Mouse (Mus musculus): Measurements from ENCODE around the gene Krt20. TPM values are rescaled to one million over a fixed set of nuclear protein-coding genes. Genes with fewer than 3 reads are reported as not detected.

The Krt20 gene
- polyA plus RNA-seq, 1 experiment from 2014 or later = 17.1 TPM

- H3K27me3 ChIP-seq (replicated peaks; ENCODE audit: control insufficient read depth, insufficient read depth, low read length) = no peaks in the 10 kb centered on the region
- H3K9ac ChIP-seq (ENCODE audit: low read length) = no peak overlapping the region
- no peaks in the 10 kb centered on the region for H3K9me3 ChIP-seq (ENCODE audit: control insufficient read depth, low read length)
- no peak overlapping the region for H3K4me3 ChIP-seq (ENCODE audit: low read depth, low read length)
- no peak overlapping the region for H3K4me2 ChIP-seq (ENCODE audit: low read length)
- H3K4me1 ChIP-seq (replicated peaks; ENCODE audit: control insufficient read depth, insufficient read depth, low read length) = no peaks in the 10 kb centered on the region
- ATAC-seq (replicated peaks; ENCODE audit: low FRiP score, low TSS enrichment, low read depth) = no peak
- 63% methylated on average over 12 of the region's 12 CpGs for WGBS
- no peak overlapping the region for H3K27ac ChIP-seq (ENCODE audit: low read depth)
- H3K36me3 ChIP-seq (ENCODE audit: control insufficient read depth, insufficient read depth, low read length) = no peaks in the 10 kb centered on the region
- no peak for DNase-seq (ENCODE audit: low spot score)
These were observed 7.3 kb downstream of the Krt20 start for GRCm38 (mm10) chr11:99430670-99431069.

- no peak within 1 kb of the TSS for H3K4me2 ChIP-seq (ENCODE audit: low read length)
- no peaks in the 10 kb centered on the region for H3K4me1 ChIP-seq (replicated peaks; ENCODE audit: control insufficient read depth, insufficient read depth, low read length)
- H3K27me3 ChIP-seq (replicated peaks; ENCODE audit: control insufficient read depth, insufficient read depth, low read length) = no peaks in the 10 kb centered on the region
- no peak within 1 kb of the TSS for H3K4me3 ChIP-seq (ENCODE audit: low read depth, low read length)
- H3K9ac ChIP-seq (ENCODE audit: low read length) = no peak within 1 kb of the TSS
- no peaks in the 10 kb centered on the region for H3K36me3 ChIP-seq (ENCODE audit: control insufficient read depth, insufficient read depth, low read length)
- H3K9me3 ChIP-seq (ENCODE audit: control insufficient read depth, low read length) = no peaks in the 10 kb centered on the region
- ATAC-seq (replicated peaks; ENCODE audit: low FRiP score, low TSS enrichment, low read depth) (no peak), DNase-seq (ENCODE audit: low spot score) (no peak)
- 85% methylated on average over 10 of the region's 10 CpGs for WGBS
- no peak within 1 kb of the TSS for H3K27ac ChIP-seq (ENCODE audit: low read depth)
These were observed 15.8 kb downstream of the Krt20 start, which contains the start of gene Krt12 for GRCm38 (mm10) chr11:99422159-99422558. Gene Krt12 (minus strand): TSS chr11:99422259.

GRCm38 (mm10) chr11:99420586-99420985, 17.4 kb downstream of the Krt20 start:
- Histone ChIP-seq H3K36me3 (ENCODE audit: control insufficient read depth, insufficient read depth, low read length) (no peaks in the 10 kb centered on the region), H3K4me1 (replicated peaks; ENCODE audit: control insufficient read depth, insufficient read depth, low read length) (no peaks in the 10 kb centered on the region), H3K4me2 (ENCODE audit: low read length) (no peak overlapping the region), H3K4me3 (ENCODE audit: low read depth, low read length) (no peak overlapping the region), H3K27me3 (replicated peaks; ENCODE audit: control insufficient read depth, insufficient read depth, low read length) (no peaks in the 10 kb centered on the region), H3K27ac (ENCODE audit: low read depth) (no peak overlapping the region), H3K9ac (ENCODE audit: low read length) (no peak overlapping the region), H3K9me3 (ENCODE audit: control insufficient read depth, low read length) (no peaks in the 10 kb centered on the region)
- DNase-seq (ENCODE audit: low spot score) (no peak), ATAC-seq (replicated peaks; ENCODE audit: low FRiP score, low TSS enrichment, low read depth) (no peak)
- 37% methylated on average over 10 of the region's 10 CpGs for WGBS

GRCm38 (mm10) chr11:99417819-99418218, 20.1 kb downstream of the Krt20 start:
- H3K27me3 ChIP-seq (replicated peaks; ENCODE audit: control insufficient read depth, insufficient read depth, low read length) = no peaks in the 10 kb centered on the region
- no peaks in the 10 kb centered on the region for H3K4me1 ChIP-seq (replicated peaks; ENCODE audit: control insufficient read depth, insufficient read depth, low read length)
- H3K27ac ChIP-seq (ENCODE audit: low read depth) = no peak overlapping the region
- DNase-seq (ENCODE audit: low spot score) (no peak), ATAC-seq (replicated peaks; ENCODE audit: low FRiP score, low TSS enrichment, low read depth) (no peak)
- no peaks in the 10 kb centered on the region for H3K36me3 ChIP-seq (ENCODE audit: control insufficient read depth, insufficient read depth, low read length)
- H3K9me3 ChIP-seq (ENCODE audit: control insufficient read depth, low read length) = no peaks in the 10 kb centered on the region
- no peak overlapping the region for H3K9ac ChIP-seq (ENCODE audit: low read length)
- 67% methylated on average over 16 of the region's 16 CpGs for WGBS
- H3K4me3 ChIP-seq (ENCODE audit: low read depth, low read length) = no peak overlapping the region
- no peak overlapping the region for H3K4me2 ChIP-seq (ENCODE audit: low read length)

GRCm38 (mm10) chr11:99416902-99417301, 21.0 kb downstream of the Krt20 start:
- no peak for DNase-seq (ENCODE audit: low spot score)
- H3K27me3 ChIP-seq (replicated peaks; ENCODE audit: control insufficient read depth, insufficient read depth, low read length) = no peaks in the 10 kb centered on the region
- 90% methylated on average over 13 of the region's 13 CpGs for WGBS
- no peaks in the 10 kb centered on the region for H3K4me1 ChIP-seq (replicated peaks; ENCODE audit: control insufficient read depth, insufficient read depth, low read length)
- no peak overlapping the region for H3K4me3 ChIP-seq (ENCODE audit: low read depth, low read length)
- H3K36me3 ChIP-seq (ENCODE audit: control insufficient read depth, insufficient read depth, low read length) = no peaks in the 10 kb centered on the region
- H3K27ac ChIP-seq (ENCODE audit: low read depth) = no peak overlapping the region
- H3K4me2 ChIP-seq (ENCODE audit: low read length) = no peak overlapping the region
- no peak for ATAC-seq (replicated peaks; ENCODE audit: low FRiP score, low TSS enrichment, low read depth)
- H3K9me3 ChIP-seq (ENCODE audit: control insufficient read depth, low read length) = no peaks in the 10 kb centered on the region
- H3K9ac ChIP-seq (ENCODE audit: low read length) = no peak overlapping the region

GRCm38 (mm10) chr11:99414463-99415147, 23.3 kb downstream of the Krt20 start:
- Histone ChIP-seq H3K27ac (ENCODE audit: low read depth) (no peak overlapping the region), H3K36me3 (ENCODE audit: control insufficient read depth, insufficient read depth, low read length) (no peaks in the 10 kb centered on the region), H3K27me3 (replicated peaks; ENCODE audit: control insufficient read depth, insufficient read depth, low read length) (no peaks in the 10 kb centered on the region), H3K4me3 (ENCODE audit: low read depth, low read length) (no peak overlapping the region), H3K9me3 (ENCODE audit: control insufficient read depth, low read length) (no peaks in the 10 kb centered on the region), H3K4me1 (replicated peaks; ENCODE audit: control insufficient read depth, insufficient read depth, low read length) (no peaks in the 10 kb centered on the region), H3K4me2 (ENCODE audit: low read length) (no peak overlapping the region), H3K9ac (ENCODE audit: low read length) (no peak overlapping the region)
- WGBS = 85% methylated on average over 13 of the region's 13 CpGs
- ATAC-seq (replicated peaks; ENCODE audit: low FRiP score, low TSS enrichment, low read depth) (no peak), DNase-seq (ENCODE audit: low spot score) (no peak)

GRCm38 (mm10) chr11:99413247-99413646, 24.7 kb downstream of the Krt20 start:
- Histone ChIP-seq H3K4me2 (ENCODE audit: low read length) (no peak overlapping the region), H3K9me3 (ENCODE audit: control insufficient read depth, low read length) (no peaks in the 10 kb centered on the region), H3K4me3 (ENCODE audit: low read depth, low read length) (no peak overlapping the region), H3K9ac (ENCODE audit: low read length) (no peak overlapping the region), H3K27me3 (replicated peaks; ENCODE audit: control insufficient read depth, insufficient read depth, low read length) (no peaks in the 10 kb centered on the region), H3K27ac (ENCODE audit: low read depth) (no peak overlapping the region), H3K4me1 (replicated peaks; ENCODE audit: control insufficient read depth, insufficient read depth, low read length) (no peaks in the 10 kb centered on the region), H3K36me3 (ENCODE audit: control insufficient read depth, insufficient read depth, low read length) (no peaks in the 10 kb centered on the region)
- DNase-seq (ENCODE audit: low spot score) (peak; percentile 55), ATAC-seq (replicated peaks; ENCODE audit: low FRiP score, low TSS enrichment, low read depth) (no peak)
- 13% methylated on average over 6 of the region's 6 CpGs for WGBS

GRCm38 (mm10) chr11:99406186-99406585, 31.8 kb downstream of the Krt20 start:
- ATAC-seq (replicated peaks; ENCODE audit: low FRiP score, low TSS enrichment, low read depth) (no peak), DNase-seq (ENCODE audit: low spot score) (no peak)
- Histone ChIP-seq H3K9me3 (ENCODE audit: control insufficient read depth, low read length) (no peaks in the 10 kb centered on the region), H3K4me2 (ENCODE audit: low read length) (no peak overlapping the region), H3K27ac (ENCODE audit: low read depth) (no peak overlapping the region), H3K9ac (ENCODE audit: low read length) (no peak overlapping the region), H3K4me1 (replicated peaks; ENCODE audit: control insufficient read depth, insufficient read depth, low read length) (no peaks in the 10 kb centered on the region), H3K4me3 (ENCODE audit: low read depth, low read length) (no peak overlapping the region), H3K27me3 (replicated peaks; ENCODE audit: control insufficient read depth, insufficient read depth, low read length) (0 out of 2 replicates have a peak, but pooled peaks cover 2% of the 10 kb centered on the region), H3K36me3 (ENCODE audit: control insufficient read depth, insufficient read depth, low read length) (no peaks in the 10 kb centered on the region)
- 73% methylated on average over 10 of the region's 10 CpGs for WGBS

- H3K27ac ChIP-seq (ENCODE audit: low read depth) = no peak overlapping the region
- DNase-seq (ENCODE audit: low spot score) (no peak), ATAC-seq (replicated peaks; ENCODE audit: low FRiP score, low TSS enrichment, low read depth) (no peak)
- H3K4me1 ChIP-seq (replicated peaks; ENCODE audit: control insufficient read depth, insufficient read depth, low read length) = no peaks in the 10 kb centered on the region
- H3K9ac ChIP-seq (ENCODE audit: low read length) = no peak overlapping the region
- no peaks in the 10 kb centered on the region for H3K36me3 ChIP-seq (ENCODE audit: control insufficient read depth, insufficient read depth, low read length)
- no peak overlapping the region for H3K4me3 ChIP-seq (ENCODE audit: low read depth, low read length)
- H3K9me3 ChIP-seq (ENCODE audit: control insufficient read depth, low read length) = no peaks in the 10 kb centered on the region
- H3K4me2 ChIP-seq (ENCODE audit: low read length) = no peak overlapping the region
- WGBS = 87% methylated on average over 13 of the region's 13 CpGs
- H3K27me3 ChIP-seq (replicated peaks; ENCODE audit: control insufficient read depth, insufficient read depth, low read length) = no peaks in the 10 kb centered on the region
These were observed 37.9 kb downstream of the Krt20 start for GRCm38 (mm10) chr11:99399956-99400549.

Measured in intestine, embryonic 14.5 days (tissue).